Mouse (Mus musculus): Measurements from ENCODE around the gene Cdkn2d.

DNA sequence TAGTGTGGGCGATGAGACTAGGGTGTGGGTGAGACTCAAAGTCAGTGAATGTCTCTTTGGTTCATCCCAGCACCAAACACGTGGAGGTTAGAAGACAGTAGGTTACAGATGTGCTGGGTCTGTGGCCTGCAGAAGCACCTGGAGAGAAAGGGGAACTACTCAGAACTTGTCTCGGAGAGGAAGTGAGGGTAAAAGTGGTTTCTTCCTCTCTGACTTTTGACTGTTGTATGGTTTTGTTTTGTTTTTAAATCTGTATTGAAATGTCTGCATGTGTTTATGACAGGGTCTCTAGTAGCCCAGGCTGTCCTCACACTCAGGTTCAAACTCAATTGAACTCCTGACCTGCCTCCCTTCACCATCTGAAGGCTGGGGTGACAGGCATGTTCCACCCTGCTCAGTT is 36.8 kb upstream of the Cdkn2d start:
- TF ChIP-seq POLR2A (IDR thresholded peaks at IDR 0.05; ENCODE audit: insufficient read depth, low read length), result no peak
- TF ChIP-seq CTCF (IDR thresholded peaks at IDR 0.05; ENCODE audit: low read depth, low read length), result no peak
- no peak for TF ChIP-seq EP300 (IDR thresholded peaks at IDR 0.05; ENCODE audit: insufficient read depth, low read depth, low read length)

All from ES-Bruce4 (cell line).